Mouse (Mus musculus) stomach, postnatal 0 days (tissue): ENCODE data around the gene Cux2.
A peak's percentile ranks its signal among the peaks of the same experiment; 100 is the strongest.

Experiments
- CTCF ChIP-seq: IDR thresholded peaks from 2 replicates; pipeline ENCODE4 v1.5.1; 2016; ENCODE audit warnings: antibody characterized with exemption, low read depth, mild to moderate bottlenecking, moderate library complexity
- EP300 ChIP-seq: optimal IDR thresholded peaks from 2 replicates; pipeline ENCODE3; 2016; ENCODE audit warnings: antibody characterized with exemption

DNA sequence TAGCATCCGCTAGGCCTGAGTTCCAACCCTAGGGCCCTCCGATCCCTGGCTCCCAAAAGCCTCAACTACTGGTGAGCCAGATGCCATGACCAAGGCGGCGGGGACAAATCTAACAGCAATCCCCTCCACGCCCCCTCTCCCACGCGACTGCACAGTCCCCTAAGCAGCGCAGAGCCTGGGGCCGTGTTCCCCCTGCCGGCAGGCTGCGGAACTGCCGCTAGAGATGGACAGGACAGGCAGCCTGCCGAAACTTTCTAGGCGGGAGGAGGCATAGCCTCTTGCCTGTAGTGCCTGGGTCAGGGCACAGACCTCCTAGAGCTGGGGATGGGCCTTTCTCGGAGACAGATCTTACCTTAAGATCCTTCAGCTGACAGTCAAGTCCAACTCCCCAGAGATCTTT lies 41.2 kb upstream of the Cux2 start:
- peak; percentile 91 for TF ChIP-seq CTCF
- no peak for TF ChIP-seq EP300
